Comparison of ENCODE assay signal across 10 mouse cellular contexts in the genomic region with DNA sequence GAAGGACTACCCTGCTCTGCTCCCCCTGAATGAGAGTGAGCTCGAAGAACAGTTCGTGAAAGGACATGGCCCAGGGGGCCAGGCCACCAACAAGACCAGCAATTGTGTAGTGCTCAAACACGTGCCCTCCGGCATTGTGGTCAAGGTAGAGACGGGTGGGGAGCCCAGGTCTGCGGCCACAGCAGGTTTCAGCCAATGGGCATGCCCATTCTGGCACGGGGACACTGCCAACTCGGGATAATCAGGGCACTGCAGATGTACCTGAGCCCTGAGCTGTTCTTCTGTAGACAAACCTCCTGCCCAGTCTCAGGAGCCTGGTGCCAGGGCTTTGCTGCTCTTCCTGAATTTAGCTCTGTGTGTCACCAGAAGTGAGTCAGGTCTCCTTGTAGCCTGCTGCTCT. TPM values are rescaled to one million over a fixed set of nuclear protein-coding genes. Genes with fewer than 3 reads are reported as not detected.
DNase-seq lines count a peak whose midpoint lies in the region; ATAC-seq and TF ChIP-seq lines count a peak whose summit lies in the region.
"Had no signal": no experiment of that assay in that cellular context is flagged by ENCODE, and none has a peak within 500 bp of the region (broad histone marks: within the 10 kb centered on the region; RNA-seq: fewer than 3 reads in every experiment).

No protein-coding gene starts in this region.

- H3K27me3 ChIP-seq in forebrain, embryonic 15.5 days: no peaks in the 10 kb centered on the region
- H3K27me3 ChIP-seq in neural tube, embryonic 14.5 days (ENCODE audit: control insufficient read depth, insufficient read depth, low read length): no peaks in the 10 kb centered on the region
- H3K27me3 ChIP-seq: CH12.LX; lung, embryonic 15.5 days had no signal

- H3K36me3 ChIP-seq in forebrain, embryonic 15.5 days: no peaks in the 10 kb centered on the region
- no peaks in the 10 kb centered on the region for H3K36me3 ChIP-seq in neural tube, embryonic 14.5 days (ENCODE audit: control insufficient read depth, insufficient read depth, low read length)

- no peak for ATAC-seq in forebrain, embryonic 15.5 days (replicated peaks)
- ATAC-seq in neural tube, embryonic 14.5 days (ENCODE audit: low read depth): no peak
- ATAC-seq in CD4-positive, CD25-positive, alpha-beta regulatory T cell, adult 4 months: no peak

- no peak overlapping the region for H3K4me3 ChIP-seq in layer of hippocampus, adult 2 months
- H3K4me3 ChIP-seq in forebrain, embryonic 15.5 days: no peak overlapping the region
- H3K4me3 ChIP-seq in neural tube, embryonic 14.5 days (ENCODE audit: low read depth, low read length): no peak overlapping the region
- H3K4me3 ChIP-seq: lung, embryonic 15.5 days had no signal

- no peak for DNase-seq in layer of hippocampus, adult 2 months (ENCODE audit: low spot score in 2 of 2)
- no peak for DNase-seq in layer of hippocampus, postnatal 36 days
- peak; percentile 82 for DNase-seq in cerebellum, adult 9-10 months
- no peak for DNase-seq in urinary bladder, postnatal 25 days (ENCODE audit: low spot score)
- DNase-seq in spleen, postnatal 10 days (ENCODE audit: low spot score in 2 of 2): no peak

- H3K4me1 ChIP-seq in forebrain, embryonic 15.5 days: peaks cover 56% of the 10 kb centered on the region
- peaks cover 18% of the 10 kb centered on the region; the same call in 1 of the 2 replicates for H3K4me1 ChIP-seq in neural tube, embryonic 14.5 days (ENCODE audit: control insufficient read depth, insufficient read depth, low read length)

- no peaks in the 10 kb centered on the region for H3K9me3 ChIP-seq in forebrain, embryonic 15.5 days
- H3K9me3 ChIP-seq in neural tube, embryonic 14.5 days (ENCODE audit: control insufficient read depth, low read length): no peaks in the 10 kb centered on the region
- H3K9me3 ChIP-seq: lung, embryonic 15.5 days had no signal

- H3K4me2 ChIP-seq in forebrain, embryonic 15.5 days (replicated peaks): no peak overlapping the region
- no peak overlapping the region for H3K4me2 ChIP-seq in neural tube, embryonic 14.5 days (ENCODE audit: low read depth, low read length)

- no peak for TF ChIP-seq CTCF in layer of hippocampus, adult 2 months (conservative IDR thresholded peaks at IDR 0.05)

- 75% methylated on average over 8 of the region's 8 CpGs for WGBS in forebrain, embryonic 15.5 days
- WGBS in neural tube, embryonic 14.5 days: 80% methylated on average over 8 of the region's 8 CpGs

- H3K27ac ChIP-seq in layer of hippocampus, adult 2 months: peak overlapping the region; percentile 57; the same call in 1 of the 2 replicates
- peak overlapping the region; percentile 91 for H3K27ac ChIP-seq in forebrain, embryonic 15.5 days (replicated peaks)
- H3K27ac ChIP-seq in neural tube, embryonic 14.5 days (ENCODE audit: low read depth, low read length): peak overlapping the region; percentile 8; the same call in 1 of the 2 replicates

- no peak overlapping the region for H3K9ac ChIP-seq in forebrain, embryonic 15.5 days (replicated peaks)
- H3K9ac ChIP-seq in neural tube, embryonic 14.5 days (replicated peaks; ENCODE audit: low read depth, low read length): 0 out of 2 replicates have a peak overlapping the region, but pooled peaks have one; percentile 8
- H3K9ac ChIP-seq: lung, embryonic 15.5 days had no signal

RNA-seq across cellular contexts. Expression of a gene that starts 10.9 kb away (rescaled TPM):
- 10 to 100 TPM; 14.5 to 15.4 TPM for total RNA-seq in layer of hippocampus, adult 2 months (2021)
- 10 to 100 TPM; 15.5 to 16.6 TPM for total RNA-seq in layer of hippocampus, postnatal 36 days (2021)
- polyA plus RNA-seq in forebrain, embryonic 15.5 days (2015; fragmentation: Nextera tagmentation; extraction: Ambion mirVana): 19.0 and 22.6 TPM in 2 replicates
- polyA plus RNA-seq in neural tube, embryonic 14.5 days (2014; fragmentation: Nextera tagmentation; extraction: Ambion mirVana): 8.2 and 12.7 TPM in 2 replicates
- polyA plus RNA-seq in CD4-positive, CD25-positive, alpha-beta regulatory T cell, adult 4 months (2017; shearing (Covaris generic)): 10 to 100 TPM; 12.0 to 16.5 TPM

RNA-seq across cellular contexts. Expression of a gene that starts 11.0 kb away (rescaled TPM):
- total RNA-seq in layer of hippocampus, adult 2 months (2021): 10 to 100 TPM; 18.9 to 19.3 TPM
- 10 to 100 TPM; 16.8 to 20.5 TPM for total RNA-seq in layer of hippocampus, postnatal 36 days (2021)
- 16.4 and 17.6 TPM in 2 replicates for polyA plus RNA-seq in forebrain, embryonic 15.5 days (2015; fragmentation: Nextera tagmentation; extraction: Ambion mirVana)
- 15.8 and 18.8 TPM in 2 replicates for polyA plus RNA-seq in neural tube, embryonic 14.5 days (2014; fragmentation: Nextera tagmentation; extraction: Ambion mirVana)
- 10 to 100 TPM; 16.8 to 18.6 TPM for polyA plus RNA-seq in CD4-positive, CD25-positive, alpha-beta regulatory T cell, adult 4 months (2017; shearing (Covaris generic))

RNA-seq across cellular contexts. Expression of a gene that starts 24.1 kb away (rescaled TPM):
- total RNA-seq in layer of hippocampus, adult 2 months (2021): 10 to 100 TPM; 83.6 TPM
- total RNA-seq in layer of hippocampus, postnatal 36 days (2021): 10 to 100 TPM; 95.1 to 99.2 TPM
- 85.6 and 193 TPM in 2 replicates for polyA plus RNA-seq in forebrain, embryonic 15.5 days (2015; fragmentation: Nextera tagmentation; extraction: Ambion mirVana)
- polyA plus RNA-seq in neural tube, embryonic 14.5 days (2014; fragmentation: Nextera tagmentation; extraction: Ambion mirVana): 68.5 and 72.5 TPM in 2 replicates
- polyA plus RNA-seq in CD4-positive, CD25-positive, alpha-beta regulatory T cell, adult 4 months (2017; shearing (Covaris generic)): 10 to 100 TPM; 10.1 to 13.1 TPM

Comparison
In these comparisons a context has a peak if more than half of its experiments do, and no peak if none do; other contexts are left out.
1. H3K27ac ChIP-seq: peak in every context shown above with its lines; median percentile 91 in forebrain, embryonic 15.5 days; 57 in layer of hippocampus, adult 2 months; 8 in neural tube, embryonic 14.5 days.